Mouse (Mus musculus): ENCODE measurements around the gene Farsa.
A peak's percentile ranks its signal among the peaks of the same experiment; 100 is the strongest.
"Not testable (repeated sequence)": the region's sequence is repeated elsewhere in the genome, so short reads cannot be mapped to it uniquely, and the experiment has no call there.

The Farsa gene

DNA sequence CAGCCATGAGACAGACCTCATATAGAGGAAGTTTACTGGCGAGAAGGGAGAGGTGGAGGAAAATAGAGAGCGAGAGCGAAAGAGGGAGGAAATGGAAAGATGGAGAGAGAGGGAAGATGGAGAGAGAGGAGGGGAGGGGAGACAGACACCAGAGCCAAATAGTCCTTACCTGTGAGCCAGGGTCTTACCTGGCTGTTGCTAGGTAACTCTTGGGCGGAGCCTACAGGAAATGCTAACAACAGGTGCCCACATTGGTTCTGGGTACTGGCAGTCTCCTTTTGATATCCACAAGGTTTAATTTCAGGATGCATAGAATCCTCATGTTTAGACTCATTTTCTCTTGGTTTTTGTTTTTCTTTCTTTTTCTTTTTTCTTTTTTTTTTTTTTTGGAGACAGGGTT lies 16.2 kb downstream of the Farsa start:
- no peak for DNase-seq (ENCODE audit: low read depth in 1 of 2, low spot score in 2 of 2)

DNA sequence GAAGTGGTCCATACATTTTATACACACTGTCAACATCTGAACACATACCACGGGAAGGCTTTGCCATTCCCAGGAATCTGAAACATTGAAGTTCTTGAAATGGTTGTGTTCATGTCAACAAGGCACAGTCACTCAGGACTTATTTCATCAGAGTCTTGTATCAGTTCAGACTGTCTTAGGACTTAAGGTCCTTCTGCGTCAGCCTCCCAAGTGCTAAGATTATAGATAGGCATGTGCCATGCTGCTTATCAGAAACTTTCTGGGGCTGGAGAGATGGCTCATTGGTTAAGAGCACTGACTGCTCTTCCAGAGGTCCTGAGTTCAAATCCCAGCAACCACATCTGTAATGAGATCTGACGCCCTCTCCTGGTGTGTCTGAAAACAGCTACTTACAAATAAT lies 17.6 kb downstream of the Farsa start:
- DNase-seq (ENCODE audit: low read depth in 1 of 2, low spot score in 2 of 2): no peak

DNA sequence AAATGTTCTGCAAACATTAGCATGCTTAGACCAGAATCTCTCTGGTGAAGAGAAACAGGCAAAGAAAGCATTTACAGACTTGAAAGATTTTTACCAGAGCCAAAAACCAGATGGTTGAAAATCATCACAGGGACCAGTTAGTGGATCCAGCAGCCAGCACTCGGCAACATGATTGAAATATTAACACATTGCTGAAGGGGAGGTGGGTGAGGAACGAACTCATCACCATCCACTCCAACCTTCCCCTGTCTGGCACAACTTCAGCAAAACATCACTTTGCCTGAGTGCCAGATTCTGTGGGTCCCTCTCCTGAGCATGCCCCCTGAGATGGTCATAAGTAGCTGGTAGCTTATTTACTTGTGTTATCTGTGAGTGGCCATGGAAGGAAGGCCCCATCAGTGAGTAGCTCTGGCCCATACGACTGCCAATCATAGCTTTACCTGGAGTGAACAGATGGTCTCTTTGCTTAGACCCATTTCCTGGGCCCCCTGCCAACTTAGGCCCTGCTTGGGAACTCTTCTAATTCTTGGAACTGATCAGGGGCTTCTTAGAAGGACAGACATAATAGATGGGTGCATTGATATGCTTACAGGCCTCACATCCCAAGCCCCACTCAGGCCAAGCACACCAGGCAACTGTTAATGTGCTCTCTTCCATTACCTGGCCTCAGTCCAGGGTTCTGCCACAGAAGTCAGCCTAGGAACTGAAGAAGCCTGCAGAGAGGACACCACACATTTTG lies 20.7 kb downstream of the Farsa start:
- DNase-seq (ENCODE audit: low read depth in 1 of 2, low spot score in 2 of 2): no peak

DNA sequence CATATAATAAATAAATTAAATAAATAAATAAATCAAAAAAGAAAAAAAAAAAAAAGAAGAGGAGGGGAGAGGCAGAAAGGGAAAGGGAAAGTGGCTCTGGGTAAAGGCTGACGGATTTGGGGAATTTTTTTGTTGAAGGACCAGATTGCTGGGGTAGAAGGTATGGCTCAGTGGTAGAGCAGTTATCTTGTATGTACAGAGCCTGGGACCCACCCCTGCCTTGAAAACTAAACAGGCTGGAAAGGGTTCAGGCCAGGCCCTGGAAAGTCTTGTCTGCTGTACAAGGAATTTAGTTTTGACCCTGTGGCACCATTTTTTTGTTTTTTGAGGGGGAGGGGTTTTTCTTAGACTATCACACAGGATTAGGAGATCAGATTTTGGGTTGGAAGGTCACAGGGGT lies 22.1 kb downstream of the Farsa start:
- DNase-seq (ENCODE audit: low read depth in 1 of 2, low spot score in 2 of 2): no peak

DNA sequence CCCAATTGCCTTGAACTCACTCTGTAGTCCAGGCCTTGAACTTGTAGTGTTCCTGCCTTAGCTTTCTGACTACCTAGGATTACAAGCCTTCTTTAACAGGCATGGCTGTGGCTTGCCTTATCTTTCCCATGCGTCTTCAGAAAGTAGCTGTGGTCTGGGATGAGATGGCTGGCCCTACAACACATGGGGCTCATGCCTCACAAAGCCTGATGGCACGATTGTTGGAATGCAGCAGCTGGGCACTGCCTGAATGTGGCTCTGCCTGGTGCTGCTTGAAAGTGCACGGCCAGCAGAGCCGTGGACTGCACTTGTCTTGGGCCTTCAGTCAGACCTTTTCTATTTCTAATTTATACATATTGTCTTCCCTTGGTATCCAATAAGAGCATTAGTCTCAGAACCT lies 27.9 kb downstream of the Farsa start:
- DNase-seq (ENCODE audit: low read depth in 1 of 2, low spot score in 2 of 2): no peak

DNA sequence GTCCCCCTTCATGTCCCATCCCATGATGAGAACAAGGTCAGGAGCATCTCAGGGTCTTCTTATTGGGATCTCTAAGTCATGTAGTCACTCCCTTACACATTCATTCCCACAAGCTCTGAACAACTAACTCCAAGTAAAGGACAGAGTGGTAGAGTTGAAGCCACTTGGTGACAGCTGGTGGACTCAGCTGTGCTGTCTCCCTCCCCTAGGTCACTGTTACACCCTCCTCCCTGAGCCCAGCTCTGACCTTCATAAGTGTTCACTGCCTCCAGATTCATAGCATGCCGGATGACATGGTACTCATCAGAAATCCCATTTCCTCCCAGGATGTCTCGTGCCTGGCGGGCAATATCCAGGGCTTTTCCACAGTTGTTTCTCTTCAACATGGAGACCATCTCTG lies 31.5 kb downstream of the Farsa start:
- DNase-seq (ENCODE audit: low read depth in 1 of 2, low spot score in 2 of 2): no peak

DNA sequence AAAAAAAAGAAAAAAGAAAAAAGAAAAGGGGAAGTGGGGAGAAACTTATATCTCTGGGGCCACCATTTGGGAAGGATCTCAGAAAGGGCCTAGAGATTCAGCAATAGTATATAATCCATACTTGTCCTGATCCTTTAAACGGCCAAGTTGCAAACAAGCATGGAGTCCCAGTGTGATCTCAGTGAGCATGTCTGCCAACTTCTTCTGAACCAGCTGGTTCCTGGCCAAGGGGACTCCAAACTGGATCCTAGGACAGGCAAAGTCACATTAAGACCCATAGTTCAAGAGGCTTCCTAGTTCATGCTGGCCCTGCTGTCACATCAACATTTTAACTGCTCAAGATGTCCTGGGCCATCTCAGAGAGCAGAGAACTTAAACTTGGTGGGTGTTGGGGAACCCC lies 32.4 kb downstream of the Farsa start:
- no peak for DNase-seq (ENCODE audit: low read depth in 1 of 2, low spot score in 2 of 2)

DNA sequence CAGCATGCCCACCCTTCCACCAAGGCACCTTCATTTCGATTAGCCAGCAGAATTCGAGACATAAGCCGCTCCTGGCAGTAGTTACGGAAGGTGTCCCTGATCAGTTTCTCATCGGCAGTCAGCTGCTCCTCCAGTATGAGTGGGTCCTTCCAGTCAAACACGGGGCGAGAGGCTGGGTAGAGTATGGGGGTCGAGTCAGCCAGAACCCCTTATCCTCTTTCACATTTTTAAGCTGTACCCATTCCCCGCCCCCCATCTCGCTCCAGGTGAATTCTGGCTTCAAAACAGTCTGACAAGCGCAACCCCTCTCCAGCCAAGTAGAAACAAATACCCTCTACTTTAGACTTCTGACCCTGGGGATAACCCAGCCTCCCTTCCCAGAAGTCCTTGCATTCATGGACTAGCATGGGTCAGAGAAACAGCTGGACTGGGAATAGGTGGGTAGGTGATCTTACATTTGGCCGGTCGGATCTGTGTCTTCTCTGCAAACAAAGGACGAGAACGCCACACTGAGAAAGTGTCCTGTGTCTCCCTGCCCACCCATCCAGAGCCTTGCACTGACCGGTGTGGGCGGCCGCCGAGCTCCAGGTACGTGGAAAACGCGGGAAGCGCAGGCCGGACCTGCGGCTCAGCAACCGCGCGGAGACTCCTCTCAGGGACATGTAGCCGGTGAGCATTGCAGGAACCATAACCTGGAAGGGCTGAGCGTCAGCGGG lies 36.4 kb downstream of the Farsa start:
- DNase-seq (ENCODE audit: low read depth in 1 of 2, low spot score in 2 of 2): no peak

DNA sequence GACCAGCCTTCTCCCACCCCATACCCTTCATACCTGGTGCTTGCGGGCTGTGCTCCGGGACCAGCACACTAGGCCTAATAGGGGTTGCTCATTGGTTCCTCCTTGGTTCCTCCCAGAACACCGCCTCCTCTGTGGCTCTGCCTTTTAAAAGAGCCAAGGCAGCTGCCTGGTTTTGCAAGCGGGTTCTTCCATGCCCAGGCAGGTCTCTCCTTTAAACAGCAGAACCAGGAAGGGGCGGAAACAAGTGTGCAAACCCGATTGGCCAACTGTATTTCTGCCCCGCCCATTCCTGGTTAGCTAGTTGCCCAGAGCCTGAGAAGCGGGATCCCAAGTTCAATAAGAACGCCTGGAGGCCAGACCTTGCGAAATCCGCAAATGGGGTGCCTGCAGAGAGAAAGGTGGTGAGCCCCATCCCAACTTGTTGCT lies 36.9 kb downstream of the Farsa start, which contains the start of gene Gcdh:
Gene Gcdh, minus strand, starts transcription at position 213 of the 426 bp plus-strand sequence.
- peak; percentile 77 to 85 for DNase-seq (ENCODE audit: low read depth in 1 of 2, low spot score in 2 of 2)

DNA sequence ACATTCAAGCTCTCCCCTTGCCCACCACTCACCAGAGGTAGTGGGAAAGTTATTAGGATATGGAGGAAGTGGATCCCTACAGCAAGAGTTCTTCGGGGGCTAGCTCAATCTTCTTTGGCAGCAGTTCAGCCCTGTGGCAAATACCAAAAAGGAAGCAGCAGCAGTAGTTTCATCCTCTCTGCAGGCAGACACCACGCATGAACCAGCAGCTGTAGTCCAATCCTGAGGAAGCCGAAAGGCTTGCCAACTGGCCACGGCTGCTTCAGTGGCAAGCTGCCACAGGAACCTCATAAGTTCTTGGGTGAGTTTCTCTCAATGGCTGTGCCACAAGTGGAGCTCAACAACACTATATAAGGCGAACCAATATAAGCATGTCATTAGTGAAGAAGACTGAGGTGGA lies 39.2 kb downstream of the Farsa start:
- no peak for DNase-seq (ENCODE audit: low read depth in 1 of 2, low spot score in 2 of 2)

DNA sequence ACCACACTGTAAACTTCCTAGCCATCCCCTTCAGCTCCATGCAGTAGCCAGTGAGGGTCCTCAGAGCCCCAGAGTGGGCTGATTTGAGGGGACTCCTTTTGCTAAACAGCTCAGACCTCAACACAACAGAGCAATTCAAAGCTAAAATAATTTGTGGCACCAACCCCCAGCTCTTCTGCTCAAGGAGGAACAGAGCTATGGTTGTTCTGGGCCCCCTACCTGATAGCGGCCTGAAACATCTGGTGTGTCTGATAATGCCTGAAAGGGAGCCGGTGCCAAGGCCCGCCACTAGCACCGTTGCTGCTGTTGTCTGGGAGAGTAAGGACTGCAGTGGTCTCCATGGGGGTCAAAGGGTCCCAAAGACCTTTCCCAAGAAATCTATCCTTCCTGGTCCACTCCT lies 44.3 kb downstream of the Farsa start:
- no peak for DNase-seq (ENCODE audit: low read depth in 1 of 2, low spot score in 2 of 2)

DNA sequence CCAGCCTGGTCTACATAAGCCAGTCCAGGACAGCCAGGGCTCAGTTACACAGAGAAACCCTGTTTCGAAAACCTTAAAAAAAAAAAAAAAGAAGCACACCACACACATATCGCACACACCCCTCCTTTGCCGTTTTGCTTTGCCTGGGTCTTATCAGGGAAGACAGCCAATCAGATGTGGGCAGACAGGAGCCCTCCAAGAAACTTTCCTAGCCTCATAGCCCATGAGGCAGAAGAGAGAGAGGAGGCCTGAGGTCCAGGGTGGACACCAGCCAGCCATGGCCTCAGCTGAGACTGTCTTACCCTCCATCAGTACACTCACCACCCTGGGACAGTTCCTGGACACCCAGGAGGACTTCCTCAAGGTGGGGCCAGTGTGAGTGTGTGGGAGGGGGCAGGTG lies 45.0 kb downstream of the Farsa start, which contains the start of gene Klf1:
Gene Klf1, plus strand, starts transcription at position 177 of the 400 bp plus-strand sequence.
- DNase-seq (ENCODE audit: low read depth in 1 of 2, low spot score in 2 of 2): no peak

DNA sequence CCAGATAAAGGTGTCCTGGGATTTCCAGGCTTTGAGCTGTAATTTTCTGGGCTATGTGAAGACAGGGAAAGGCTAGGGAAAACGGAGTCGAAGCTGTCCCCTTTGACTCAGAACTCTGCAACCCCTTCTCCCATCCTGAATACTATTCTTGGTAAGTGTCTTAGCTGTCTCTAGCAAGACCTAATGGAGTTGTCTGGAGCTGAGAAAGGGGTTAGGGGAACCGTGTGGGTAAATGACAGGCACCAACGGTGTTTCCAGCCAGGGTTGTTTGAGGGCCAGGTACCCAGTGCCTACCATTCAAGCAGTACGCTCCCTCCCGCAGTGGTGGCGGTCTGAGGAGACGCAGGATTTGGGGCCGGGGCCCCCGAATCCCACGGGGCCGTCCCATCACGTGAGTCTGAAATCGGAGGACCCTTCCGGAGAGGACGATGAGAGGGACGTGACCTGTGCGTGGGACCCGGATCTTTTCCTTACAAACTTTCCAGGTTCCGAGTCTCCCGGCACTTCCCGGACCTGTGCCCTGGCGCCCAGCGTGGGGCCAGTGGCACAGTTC lies 45.7 kb downstream of the Farsa start:
- DNase-seq (ENCODE audit: low read depth in 1 of 2, low spot score in 2 of 2): no peak

DNA sequence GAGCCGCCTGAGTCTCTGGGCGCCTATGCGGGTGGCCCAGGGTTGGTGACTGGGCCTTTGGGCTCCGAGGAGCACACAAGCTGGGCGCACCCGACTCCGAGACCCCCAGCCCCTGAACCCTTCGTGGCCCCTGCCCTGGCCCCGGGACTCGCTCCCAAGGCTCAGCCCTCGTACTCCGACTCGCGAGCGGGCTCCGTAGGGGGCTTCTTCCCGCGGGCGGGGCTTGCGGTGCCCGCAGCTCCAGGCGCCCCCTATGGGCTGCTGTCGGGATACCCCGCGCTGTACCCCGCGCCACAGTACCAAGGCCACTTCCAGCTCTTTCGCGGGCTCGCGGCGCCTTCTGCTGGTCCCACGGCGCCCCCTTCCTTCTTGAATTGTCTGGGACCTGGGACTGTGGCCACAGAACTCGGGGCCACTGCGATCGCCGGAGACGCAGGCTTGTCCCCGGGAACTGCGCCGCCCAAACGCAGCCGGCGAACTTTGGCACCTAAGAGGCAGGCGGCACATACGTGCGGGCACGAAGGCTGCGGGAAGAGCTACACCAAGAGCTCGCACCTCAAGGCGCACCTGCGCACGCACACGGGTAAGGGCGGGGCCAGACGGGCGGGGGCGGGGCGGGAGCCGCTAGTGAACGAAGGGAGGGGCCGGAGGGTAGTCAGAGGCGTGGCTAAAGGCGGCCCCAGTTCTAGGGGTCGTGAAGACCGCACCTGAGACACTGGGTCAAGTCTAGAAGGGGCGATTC lies 46.3 kb downstream of the Farsa start:
- DNase-seq (ENCODE audit: low read depth in 1 of 2, low spot score in 2 of 2): peak; percentile 77 to 86

DNA sequence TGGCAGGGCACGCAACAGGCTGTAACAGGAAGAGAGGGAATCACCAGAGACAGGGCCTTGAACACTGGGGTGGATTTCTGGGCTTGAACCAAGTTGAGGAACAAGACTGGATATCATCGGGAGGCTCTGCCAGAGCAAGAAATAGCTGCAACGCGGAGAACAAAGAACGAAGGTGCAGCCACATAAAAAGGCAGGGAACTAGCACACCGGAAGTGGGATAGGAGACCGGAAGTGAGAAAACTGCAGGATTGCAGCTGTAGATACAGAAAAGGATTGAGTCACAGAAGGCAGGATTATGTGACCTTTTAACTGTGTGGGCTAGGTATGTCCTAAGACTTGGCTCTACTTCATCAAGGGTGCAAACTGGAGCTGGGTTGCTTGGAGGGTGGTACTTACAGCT lies 47.6 kb downstream of the Farsa start:
- DNase-seq (ENCODE audit: low read depth in 1 of 2, low spot score in 2 of 2): no peak

DNA sequence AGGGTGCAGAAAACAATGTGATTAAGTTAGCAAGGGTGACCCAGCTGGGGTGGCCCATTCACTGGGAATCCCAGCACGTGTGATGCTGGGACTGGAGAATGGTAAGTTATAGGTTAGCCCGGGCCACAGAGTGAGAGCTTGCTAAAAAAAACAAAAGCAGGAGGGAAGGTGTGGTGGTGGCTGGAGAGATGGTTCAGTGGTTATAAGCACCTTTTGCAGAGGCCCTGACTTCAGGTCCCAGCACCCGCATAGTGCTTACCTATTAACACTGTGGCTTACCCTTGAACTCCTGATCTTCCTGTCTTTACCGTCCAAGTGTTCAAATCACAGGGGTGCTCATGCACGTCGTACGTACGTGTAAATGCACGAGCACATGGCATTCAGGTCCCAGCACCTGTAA lies 50.2 kb downstream of the Farsa start:
- no peak for DNase-seq (ENCODE audit: low read depth in 1 of 2, low spot score in 2 of 2)

DNA sequence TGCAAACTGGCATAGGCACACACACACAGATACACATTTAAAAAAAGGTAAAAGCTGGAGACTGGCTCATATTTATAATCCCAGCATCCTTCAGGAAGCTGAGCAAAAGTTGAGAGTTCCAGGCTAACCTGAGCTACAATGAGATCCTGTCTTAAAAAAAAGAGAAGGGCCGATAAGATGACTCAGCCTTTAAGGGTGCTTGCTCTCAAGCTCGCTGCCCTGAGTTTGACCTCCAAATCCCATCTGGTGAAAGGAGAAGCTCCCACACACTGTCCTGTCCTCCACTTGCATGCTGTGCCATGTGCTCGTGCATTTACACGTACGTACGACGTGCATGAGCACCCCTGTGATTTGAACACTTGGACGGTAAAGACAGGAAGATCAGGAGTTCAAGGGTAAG lies 50.7 kb downstream of the Farsa start:
- DNase-seq (ENCODE audit: low read depth in 1 of 2, low spot score in 2 of 2): no peak

DNA sequence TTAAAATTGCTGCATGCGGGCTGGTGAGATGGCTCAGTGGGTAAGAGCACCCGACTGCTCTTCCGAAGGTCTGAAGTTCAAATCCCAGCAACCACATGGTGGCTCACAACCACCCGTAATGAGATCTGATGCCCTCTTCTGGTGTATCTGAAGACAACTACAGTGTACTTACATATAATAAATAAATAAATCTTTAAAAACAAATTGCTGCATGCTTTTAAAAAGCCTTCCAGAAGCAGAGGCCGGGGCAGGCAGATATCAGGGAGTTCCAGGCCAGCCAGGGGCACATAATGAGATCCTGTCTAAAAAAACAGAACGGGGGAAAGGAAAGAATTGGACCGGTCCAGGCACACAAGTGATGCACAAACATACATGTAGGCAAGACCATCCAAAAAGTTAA lies 51.2 kb downstream of the Farsa start:
- not testable (repeated sequence) for DNase-seq (ENCODE audit: low read depth in 1 of 2, low spot score in 2 of 2)

DNA sequence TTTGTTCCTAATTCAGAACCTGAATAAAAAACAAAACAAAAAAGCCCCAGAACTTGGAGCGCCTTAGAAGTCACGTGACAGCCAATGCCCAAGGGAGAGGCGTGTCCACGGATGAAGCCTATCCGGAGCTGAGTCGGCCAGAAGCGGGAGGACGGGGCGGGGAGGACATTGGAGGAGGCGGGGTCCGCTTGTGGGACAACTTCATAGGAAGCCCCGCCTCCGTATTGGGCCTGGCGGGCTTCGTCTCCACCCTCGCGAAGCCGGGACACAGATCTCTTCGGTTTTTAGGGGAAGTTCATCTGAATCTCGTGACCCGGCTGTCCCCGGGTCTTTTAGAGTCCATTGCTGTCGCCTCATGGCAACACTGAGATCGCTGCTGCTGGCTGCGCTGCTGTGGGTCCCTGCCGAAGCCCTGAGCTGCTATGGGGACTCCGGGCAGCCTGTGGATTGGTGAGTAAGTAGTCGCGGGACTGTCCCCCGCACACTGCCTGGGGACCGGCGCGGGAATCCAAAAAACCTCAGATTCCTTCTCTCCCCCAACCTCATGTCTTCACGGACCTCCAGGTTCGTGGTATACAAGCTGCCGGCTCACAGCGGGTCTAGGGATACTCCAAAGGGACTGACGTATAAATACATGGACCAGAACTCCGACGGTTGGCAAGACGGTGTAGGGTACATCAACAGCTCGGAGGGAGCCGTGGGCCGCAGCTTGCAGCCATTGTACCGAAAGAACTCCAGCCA lies 51.8 kb downstream of the Farsa start, which contains the start of gene Dnase2a:
Gene Dnase2a, plus strand, starts transcription at position 140 of the 741 bp plus-strand sequence.
- peak; percentile 96 to 98 for DNase-seq (ENCODE audit: low read depth in 1 of 2, low spot score in 2 of 2)

DNA sequence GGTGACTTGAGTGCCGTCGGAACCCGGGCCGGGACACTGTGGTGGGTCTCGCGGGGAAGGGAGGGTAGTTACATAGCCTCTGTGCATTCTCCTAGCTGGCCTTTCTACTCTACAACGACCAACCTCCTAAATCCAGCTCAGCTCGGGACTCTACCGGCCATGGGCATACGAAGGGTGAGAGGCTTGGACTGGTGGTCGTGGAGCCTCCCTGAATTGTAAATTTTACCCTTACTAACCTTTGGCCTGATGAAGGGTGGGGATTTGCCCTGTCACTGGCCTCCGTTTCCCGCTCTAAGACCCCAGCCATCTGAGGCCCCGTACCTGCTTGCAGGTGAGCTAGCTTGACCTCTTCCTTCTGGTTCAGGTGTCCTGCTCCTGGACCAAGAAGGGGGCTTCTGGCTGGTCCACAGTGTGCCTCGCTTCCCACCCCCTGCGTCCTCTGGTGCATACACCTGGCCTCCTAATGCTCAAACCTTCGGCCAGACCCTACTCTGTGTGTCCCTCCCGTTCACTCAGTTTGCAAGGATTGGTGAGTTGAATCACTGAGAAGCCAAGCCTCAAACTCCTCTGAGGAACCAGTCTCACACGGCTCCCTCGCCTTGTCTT lies 52.5 kb downstream of the Farsa start:
- DNase-seq (ENCODE audit: low read depth in 1 of 2, low spot score in 2 of 2): no peak
